Mouse (Mus musculus) frontal cortex, postnatal 25 days (tissue): ENCODE results near the gene Brca1.
"Not testable (repeated sequence)": the region's sequence is repeated elsewhere in the genome, so short reads cannot be mapped to it uniquely, and the experiment has no call there.

Experiments used
- DNase-seq, 2 experiments: peaks; one replicate each; pipeline ENCODE4 v3.0.0; 2022; ENCODE audit warnings: low spot score in 2 of 2

Brca1 gene

GRCm38 (mm10) chr11:101470206-101470605 lies 81.5 kb downstream of the Brca1 start:
- no peak for DNase-seq

GRCm38 (mm10) chr11:101469155-101469554 lies 82.6 kb downstream of the Brca1 start:
- DNase-seq, result no peak

GRCm38 (mm10) chr11:101468731-101469130 lies 83.0 kb downstream of the Brca1 start:
- no peak for DNase-seq

GRCm38 (mm10) chr11:101468263-101468688 lies 83.5 kb downstream of the Brca1 start:
- no peak for DNase-seq

- peak; percentile 46 to 54 for DNase-seq
Observed at GRCm38 (mm10) chr11:101467477-101468262, 84.1 kb downstream of the Brca1 start.

GRCm38 (mm10) chr11:101466552-101466950 lies 85.2 kb downstream of the Brca1 start:
- DNase-seq, result not testable (repeated sequence)

- DNase-seq, result no peak
Observed at GRCm38 (mm10) chr11:101465869-101466551, 85.7 kb downstream of the Brca1 start, which contains the start of gene Vat1. Gene Vat1, minus strand, starts transcription at chr11:101466230.

GRCm38 (mm10) chr11:101465101-101465868 lies 86.5 kb downstream of the Brca1 start:
- DNase-seq, result no peak

- no peak for DNase-seq
Observed at GRCm38 (mm10) chr11:101464211-101465100, 87.3 kb downstream of the Brca1 start, which contains the start of gene Rnd2. Gene Rnd2, plus strand, starts transcription at chr11:101464999.

GRCm38 (mm10) chr11:101462583-101463440 lies 88.9 kb downstream of the Brca1 start:
- DNase-seq, result no peak

GRCm38 (mm10) chr11:101462141-101462540 lies 89.6 kb downstream of the Brca1 start:
- no peak for DNase-seq

GRCm38 (mm10) chr11:101460321-101460720 lies 91.4 kb downstream of the Brca1 start:
- DNase-seq, result no peak

GRCm38 (mm10) chr11:101459716-101460115 lies 92.0 kb downstream of the Brca1 start:
- DNase-seq, result no peak

GRCm38 (mm10) chr11:101458217-101458616 lies 93.5 kb downstream of the Brca1 start:
- DNase-seq, result no peak

- DNase-seq, result no peak
Observed at GRCm38 (mm10) chr11:101457631-101458030, 94.1 kb downstream of the Brca1 start.

GRCm38 (mm10) chr11:101455627-101456026 lies 96.1 kb downstream of the Brca1 start:
- DNase-seq, result no peak

GRCm38 (mm10) chr11:101454702-101455101 lies 97.1 kb downstream of the Brca1 start:
- DNase-seq, result no peak

- no peak for DNase-seq
Observed at GRCm38 (mm10) chr11:101452093-101452774, 99.5 kb downstream of the Brca1 start.

- no peak for DNase-seq
Observed at GRCm38 (mm10) chr11:101451536-101451935, 100.2 kb downstream of the Brca1 start.

GRCm38 (mm10) chr11:101450394-101450793 lies 101.4 kb downstream of the Brca1 start:
- no peak for DNase-seq
